Mouse (Mus musculus): ENCODE results near the gene 1810049J17Rik. TPM values are rescaled to one million over a fixed set of nuclear protein-coding genes. Genes with fewer than 3 reads are reported as not detected.
A peak's percentile ranks its signal among the peaks of the same experiment; 100 is the strongest.

Gene 1810049J17Rik
- polyA plus RNA-seq, 1 experiment from 2014 or later = 0.80 TPM

GRCm38 (mm10) chr15:12298231-12298737, 23.4 kb downstream of the 1810049J17Rik start:
- no peak overlapping the region for H3K4me2 ChIP-seq (replicated peaks)
- H3K27me3 ChIP-seq = no peaks in the 10 kb centered on the region
- 86% methylated on average over 7 of the region's 7 CpGs for WGBS
- no peaks in the 10 kb centered on the region for H3K36me3 ChIP-seq
- H3K9ac ChIP-seq (replicated peaks) = no peak overlapping the region
- H3K4me1 ChIP-seq = no peaks in the 10 kb centered on the region
- ATAC-seq (replicated peaks) = no peak
- no peaks in the 10 kb centered on the region for H3K9me3 ChIP-seq
- no peak overlapping the region for H3K4me3 ChIP-seq
- no peak overlapping the region for H3K27ac ChIP-seq (replicated peaks)

- ATAC-seq (replicated peaks) = no peak
- Histone ChIP-seq H3K9me3 (no peaks in the 10 kb centered on the region), H3K4me1 (no peaks in the 10 kb centered on the region), H3K4me3 (no peak overlapping the region), H3K9ac (replicated peaks) (no peak overlapping the region), H3K36me3 (no peaks in the 10 kb centered on the region), H3K27me3 (no peaks in the 10 kb centered on the region), H3K27ac (replicated peaks) (no peak overlapping the region), H3K4me2 (replicated peaks) (no peak overlapping the region)
- WGBS = 65% methylated on average over 2 of the region's 2 CpGs
Measured at GRCm38 (mm10) chr15:12296228-12296627, 25.5 kb downstream of the 1810049J17Rik start.

- no peaks in the 10 kb centered on the region for H3K4me1 ChIP-seq
- no peaks in the 10 kb centered on the region for H3K9me3 ChIP-seq
- ATAC-seq (replicated peaks) = no peak
- H3K4me3 ChIP-seq = no peak overlapping the region
- no peaks in the 10 kb centered on the region for H3K36me3 ChIP-seq
- H3K9ac ChIP-seq (replicated peaks) = no peak overlapping the region
- no peak overlapping the region for H3K27ac ChIP-seq (replicated peaks)
- no peaks in the 10 kb centered on the region for H3K27me3 ChIP-seq
- WGBS = 86% methylated on average over 2 of the region's 2 CpGs
- H3K4me2 ChIP-seq (replicated peaks) = no peak overlapping the region
Measured at GRCm38 (mm10) chr15:12291757-12292156, 29.9 kb downstream of the 1810049J17Rik start.

GRCm38 (mm10) chr15:12290330-12290729, 31.4 kb downstream of the 1810049J17Rik start:
- ATAC-seq (replicated peaks) = no peak
- Histone ChIP-seq H3K9me3 (no peaks in the 10 kb centered on the region), H3K4me3 (no peak overlapping the region), H3K4me2 (replicated peaks) (no peak overlapping the region), H3K36me3 (no peaks in the 10 kb centered on the region), H3K9ac (replicated peaks) (no peak overlapping the region), H3K27me3 (no peaks in the 10 kb centered on the region), H3K27ac (replicated peaks) (no peak overlapping the region), H3K4me1 (no peaks in the 10 kb centered on the region)
- WGBS = 90% methylated on average over 7 of the region's 7 CpGs

- no peak overlapping the region for H3K4me3 ChIP-seq
- H3K4me2 ChIP-seq (replicated peaks) = no peak overlapping the region
- no peak for ATAC-seq (replicated peaks)
- no peak overlapping the region for H3K27ac ChIP-seq (replicated peaks)
- no peak overlapping the region for H3K9ac ChIP-seq (replicated peaks)
- WGBS = 93% methylated on average over 5 of the region's 5 CpGs
- H3K9me3 ChIP-seq = no peaks in the 10 kb centered on the region
- H3K27me3 ChIP-seq = no peaks in the 10 kb centered on the region
- no peaks in the 10 kb centered on the region for H3K4me1 ChIP-seq
- H3K36me3 ChIP-seq = no peaks in the 10 kb centered on the region
Measured at GRCm38 (mm10) chr15:12285535-12285809, 36.2 kb downstream of the 1810049J17Rik start.

- Histone ChIP-seq H3K27me3 (no peaks in the 10 kb centered on the region), H3K9me3 (no peaks in the 10 kb centered on the region), H3K27ac (replicated peaks) (no peak overlapping the region), H3K4me1 (no peaks in the 10 kb centered on the region), H3K36me3 (no peaks in the 10 kb centered on the region), H3K9ac (replicated peaks) (no peak overlapping the region), H3K4me3 (no peak overlapping the region), H3K4me2 (replicated peaks) (no peak overlapping the region)
- 80% methylated on average over 6 of the region's 6 CpGs for WGBS
- ATAC-seq (replicated peaks) = no peak
Measured at GRCm38 (mm10) chr15:12284794-12285534, 36.7 kb downstream of the 1810049J17Rik start.

GRCm38 (mm10) chr15:12279816-12280215, 41.9 kb downstream of the 1810049J17Rik start:
- Histone ChIP-seq H3K27ac (replicated peaks) (no peak overlapping the region), H3K4me3 (no peak overlapping the region), H3K9ac (replicated peaks) (no peak overlapping the region), H3K36me3 (no peaks in the 10 kb centered on the region), H3K9me3 (no peaks in the 10 kb centered on the region), H3K4me1 (no peaks in the 10 kb centered on the region), H3K4me2 (replicated peaks) (no peak overlapping the region), H3K27me3 (no peaks in the 10 kb centered on the region)
- no peak for ATAC-seq (replicated peaks)
- WGBS = 90% methylated on average over 1 of the region's 1 CpGs

GRCm38 (mm10) chr15:12275091-12275623, 46.5 kb downstream of the 1810049J17Rik start:
- 80% methylated on average over 4 of the region's 4 CpGs for WGBS
- no peak overlapping the region for H3K27ac ChIP-seq (replicated peaks)
- no peak for ATAC-seq (replicated peaks)
- H3K9me3 ChIP-seq = no peaks in the 10 kb centered on the region
- H3K4me2 ChIP-seq (replicated peaks) = no peak overlapping the region
- no peaks in the 10 kb centered on the region for H3K27me3 ChIP-seq
- no peak overlapping the region for H3K9ac ChIP-seq (replicated peaks)
- H3K4me1 ChIP-seq = peaks cover 5% of the 10 kb centered on the region; the same call in 1 of the 2 replicates
- H3K4me3 ChIP-seq = no peak overlapping the region
- peaks cover 9% of the 10 kb centered on the region for H3K36me3 ChIP-seq

- no peak overlapping the region for H3K9ac ChIP-seq (replicated peaks)
- ATAC-seq (replicated peaks) = peak; percentile 66
Measured at GRCm38 (mm10) chr15:12274053-12274769, 47.5 kb downstream of the 1810049J17Rik start.

GRCm38 (mm10) chr15:12273325-12274052, 48.2 kb downstream of the 1810049J17Rik start:
- Histone ChIP-seq H3K4me2 (replicated peaks) (no peak overlapping the region), H3K4me1 (peaks cover 5% of the 10 kb centered on the region; the same call in 1 of the 2 replicates), H3K27ac (replicated peaks) (no peak overlapping the region), H3K36me3 (peaks cover 19% of the 10 kb centered on the region), H3K9me3 (no peaks in the 10 kb centered on the region), H3K4me3 (no peak overlapping the region), H3K27me3 (no peaks in the 10 kb centered on the region), H3K9ac (replicated peaks) (no peak overlapping the region)
- 84% methylated on average over 12 of the region's 12 CpGs for WGBS
- ATAC-seq (replicated peaks) = peak; percentile 51; the same call in 1 of the 2 replicates

More at GRCm38 (mm10) chr15:12274053-12274769, 47.5 kb downstream of the 1810049J17Rik start:
- no peak overlapping the region for H3K4me2 ChIP-seq (replicated peaks)
- no peaks in the 10 kb centered on the region for H3K27me3 ChIP-seq
- no peak overlapping the region for H3K27ac ChIP-seq (replicated peaks)
- H3K4me1 ChIP-seq = peaks cover 5% of the 10 kb centered on the region; the same call in 1 of the 2 replicates
- no peaks in the 10 kb centered on the region for H3K9me3 ChIP-seq
- peaks cover 17% of the 10 kb centered on the region for H3K36me3 ChIP-seq
- no peak overlapping the region for H3K4me3 ChIP-seq
- WGBS = 69% methylated on average over 4 of the region's 4 CpGs
